Mouse (Mus musculus): ENCODE data around the gene Pdzrn4.

GRCm38 (mm10) chr15:92491376-92491775, 94.7 kb downstream of the Pdzrn4 start:
- TF ChIP-seq POLR2A (IDR thresholded peaks at IDR 0.05; ENCODE audit: insufficient read depth, low read length) (no peak), EP300 (IDR thresholded peaks at IDR 0.05; ENCODE audit: insufficient read depth, low read depth, low read length) (no peak)
